Mouse (Mus musculus): ENCODE measurements around the gene Tead2.

The Tead2 gene

GRCm38 (mm10) chr7:45263006-45263607 lies 47.6 kb downstream of the Tead2 start:
- no peak for DNase-seq

- DNase-seq: peak; percentile 12 to 25
Observed at GRCm38 (mm10) chr7:45264348-45264747, 48.8 kb downstream of the Tead2 start.

GRCm38 (mm10) chr7:45265518-45265917 lies 50.0 kb downstream of the Tead2 start:
- no peak for DNase-seq

- DNase-seq: no peak
Observed at GRCm38 (mm10) chr7:45272786-45273412, 57.3 kb downstream of the Tead2 start.

GRCm38 (mm10) chr7:45273672-45274071 lies 58.1 kb downstream of the Tead2 start:
- DNase-seq: no peak

GRCm38 (mm10) chr7:45277136-45277760 lies 61.7 kb downstream of the Tead2 start, which contains the start of gene Slc6a21:
Gene Slc6a21 (plus strand): TSS chr7:45277513.
- DNase-seq: peak; percentile 63 to 83

Measured in kidney, adult 8-10 months (tissue).